Mouse (Mus musculus) neural tube, embryonic 11.5 days (tissue): ENCODE results near the gene Iars2. TPM values are rescaled to one million over a fixed set of nuclear protein-coding genes. Genes with fewer than 3 reads are reported as not detected.

Experiments used
- ATAC-seq: fragments of 200-750 bp; cut with Nextera tagmentation; 2 replicates; pipeline ENCODE4 v1.8.0; 2017; ENCODE audit warnings: moderate number of reproducible peaks, mild to moderate bottlenecking, moderate TSS enrichment, moderate library complexity; ENCODE audit not compliant: insufficient read depth, low FRiP score, low TSS enrichment
- DNase-seq: peaks from one replicate; pipeline ENCODE4 v3.0.0-alpha.2; 2015; ENCODE audit warnings: low spot score
- H3K27ac ChIP-seq: fragments of 300-500 bp; sonication (generic); 2 replicates; pipeline ENCODE4 v1.5.1; 2014; ENCODE audit warnings: low read depth, mild to moderate bottlenecking, low read length
- H3K27me3 ChIP-seq: fragments of 300-500 bp; sonication (generic); 2 replicates; pipeline ENCODE4 v1.6.1; 2014; ENCODE audit warnings: mild to moderate bottlenecking, low read length, mixed read lengths; ENCODE audit not compliant: control insufficient read depth, insufficient read depth
- H3K36me3 ChIP-seq: fragments of 300-500 bp; sonication (generic); 2 replicates; pipeline ENCODE4 v1.6.1; 2014; ENCODE audit warnings: mild to moderate bottlenecking, low read length, moderate library complexity, mixed read lengths; ENCODE audit not compliant: control insufficient read depth, insufficient read depth
- H3K4me1 ChIP-seq: fragments of 300-500 bp; sonication (generic); 2 replicates; pipeline ENCODE4 v1.6.1; 2014; ENCODE audit warnings: low read length, mixed read lengths; ENCODE audit not compliant: control insufficient read depth, insufficient read depth
- H3K4me2 ChIP-seq: fragments of 300-500 bp; sonication (generic); 2 replicates; pipeline ENCODE4 v1.6.1; 2014; ENCODE audit warnings: low read depth, mild to moderate bottlenecking, moderate library complexity
- H3K4me3 ChIP-seq: fragments of 300-500 bp; sonication (generic); 2 replicates; pipeline ENCODE4 v1.5.1; 2014; ENCODE audit warnings: low read depth, low read length
- H3K9ac ChIP-seq: fragments of 300-500 bp; sonication (generic); 2 replicates; pipeline ENCODE4 v1.6.1; 2014; ENCODE audit warnings: mild to moderate bottlenecking, low read length
- H3K9me3 ChIP-seq: fragments of 300-500 bp; sonication (generic); 2 replicates; pipeline ENCODE4 v1.6.1; 2016; ENCODE audit warnings: low read length; ENCODE audit not compliant: control insufficient read depth
- WGBS: fragments of 180-500 bp; shearing (Covaris S2); extraction: QIAGEN DNeasy Blood & Tissue Kit; methylation state at CpG from one replicate; pipeline ENCODE4 v1.1.7; 2014; 5-methylcytosine and 5-hydroxymethylcytosine counted together
- polyA plus RNA-seq: library from polyadenylated mRNA; unstranded; fragments of >200 nt; fragmentation: Nextera tagmentation; extraction: Ambion mirVana; gene quantifications from 2 replicates; pipeline ENCODE4 v1.2.1, GENCODE M21; 2014

Iars2 gene
- polyA plus RNA-seq, 1 experiment from 2014 or later, result 27.0 TPM

DNA sequence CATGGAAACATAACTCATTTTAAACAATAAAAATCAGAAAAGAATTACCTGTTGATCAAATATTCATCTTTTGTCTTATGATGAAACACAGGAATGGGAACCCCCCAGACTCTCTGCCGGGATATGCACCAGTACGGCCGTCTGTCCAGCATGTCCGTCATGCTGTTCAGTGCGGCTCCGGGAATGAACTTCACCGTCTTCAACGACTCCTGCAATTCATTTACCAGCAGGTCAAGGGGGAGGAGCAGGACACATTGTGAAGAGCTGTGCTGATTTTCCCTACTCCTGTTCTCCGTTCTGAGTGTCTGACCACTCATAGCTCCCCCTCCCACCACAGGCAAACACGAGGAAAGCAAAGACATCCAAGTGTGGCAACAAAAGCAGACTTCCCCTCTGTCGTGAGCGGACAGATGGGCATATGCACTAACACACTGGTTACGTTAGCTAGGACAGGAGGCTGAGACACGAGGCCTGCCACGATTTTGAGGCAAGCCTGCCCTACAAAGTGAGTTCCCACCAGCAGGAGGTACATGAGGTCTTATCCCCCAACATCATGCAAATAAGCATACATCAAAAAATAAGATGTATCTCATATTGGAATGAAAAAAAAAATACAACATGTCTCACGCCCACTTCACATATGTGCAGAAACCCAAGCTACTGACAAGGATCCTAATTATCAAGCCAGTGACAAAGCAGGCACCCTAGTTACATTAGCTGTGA is 13.2 kb downstream of the Iars2 start:
- Histone ChIP-seq H3K36me3 (peaks cover 6% of the 10 kb centered on the region), H3K4me2 (no peak overlapping the region), H3K4me3 (no peak overlapping the region), H3K9ac (no peak overlapping the region), H3K4me1 (no peaks in the 10 kb centered on the region), H3K27ac (no peak overlapping the region), H3K27me3 (no peaks in the 10 kb centered on the region), H3K9me3 (no peaks in the 10 kb centered on the region)
- DNase-seq (no peak), ATAC-seq (no peak)
- WGBS, result 92% methylated on average over 16 of the region's 16 CpGs

DNA sequence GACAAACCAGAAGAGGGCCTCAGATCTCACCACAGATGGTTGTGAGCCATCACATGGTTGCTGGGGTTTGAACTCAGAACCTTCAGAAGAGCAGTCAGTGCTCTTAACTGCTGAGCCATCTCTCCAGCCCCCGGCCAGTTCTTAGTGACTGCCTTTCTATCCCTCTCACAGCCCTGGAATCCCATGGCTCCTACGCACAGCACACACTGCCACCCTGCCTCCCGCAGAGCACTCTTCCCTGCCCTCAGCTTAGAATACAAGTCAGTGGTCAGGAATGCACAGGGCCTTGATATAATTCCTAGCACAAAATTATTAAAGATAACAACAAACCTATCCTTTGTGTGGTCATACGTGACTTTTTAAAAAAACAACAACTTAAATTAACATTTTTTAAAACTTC is 14.7 kb downstream of the Iars2 start:
- no peaks in the 10 kb centered on the region for H3K9me3 ChIP-seq
- ATAC-seq (no peak), DNase-seq (no peak)
- no peak overlapping the region for H3K27ac ChIP-seq
- no peak overlapping the region for H3K4me2 ChIP-seq
- 90% methylated on average over 4 of the region's 4 CpGs for WGBS
- H3K36me3 ChIP-seq, result peaks cover 4% of the 10 kb centered on the region
- no peaks in the 10 kb centered on the region for H3K4me1 ChIP-seq
- H3K4me3 ChIP-seq, result no peak overlapping the region
- H3K9ac ChIP-seq, result no peak overlapping the region
- H3K27me3 ChIP-seq, result no peaks in the 10 kb centered on the region

DNA sequence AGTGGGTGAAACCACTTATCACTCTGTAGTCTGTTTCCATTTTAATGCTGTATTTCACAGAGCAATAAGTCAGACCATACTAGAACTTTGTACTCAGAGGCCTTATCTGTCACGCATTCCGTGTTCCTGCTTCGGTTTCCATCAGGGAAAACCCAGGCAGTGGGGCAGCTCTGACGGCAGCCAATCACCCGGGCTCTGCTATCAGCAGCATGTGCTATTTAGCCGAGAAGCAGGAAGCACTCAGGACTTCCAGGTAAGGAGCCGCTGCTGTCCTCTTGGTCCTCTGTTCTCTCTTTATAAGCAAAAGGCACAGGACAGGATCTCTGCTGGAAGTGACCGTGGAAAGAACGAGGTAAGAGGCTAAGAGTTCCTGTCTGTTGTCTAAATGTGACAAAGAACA is 17.2 kb downstream of the Iars2 start:
- DNase-seq (no peak), ATAC-seq (no peak)
- Histone ChIP-seq H3K4me3 (no peak overlapping the region), H3K9me3 (no peaks in the 10 kb centered on the region), H3K9ac (no peak overlapping the region), H3K27me3 (no peaks in the 10 kb centered on the region), H3K4me1 (no peaks in the 10 kb centered on the region), H3K36me3 (peaks cover 4% of the 10 kb centered on the region), H3K4me2 (no peak overlapping the region), H3K27ac (no peak overlapping the region)
- 92% methylated on average over 9 of the region's 9 CpGs for WGBS

DNA sequence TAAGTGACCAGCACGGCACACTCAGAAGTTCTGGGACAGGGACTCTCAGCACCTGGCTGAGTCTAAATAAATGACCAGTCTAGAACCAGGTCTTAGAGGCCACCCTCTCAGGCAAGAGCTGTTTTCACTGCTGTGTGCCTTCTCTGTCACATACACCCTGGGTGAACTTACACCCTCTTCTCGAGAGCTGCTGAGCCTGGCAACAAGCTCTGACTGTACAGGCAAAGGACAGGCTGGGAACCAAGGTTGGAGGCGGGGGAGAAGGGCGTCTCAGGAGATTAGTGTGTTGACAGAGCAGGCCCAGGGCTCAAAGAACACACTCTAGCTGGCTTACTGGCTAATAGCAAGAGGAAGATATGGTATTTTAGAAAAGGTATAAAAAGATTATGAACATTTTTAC is 20.3 kb downstream of the Iars2 start:
- no peak overlapping the region for H3K27ac ChIP-seq
- 88% methylated on average over 4 of the region's 4 CpGs for WGBS
- H3K4me1 ChIP-seq, result no peaks in the 10 kb centered on the region
- H3K4me2 ChIP-seq, result no peak overlapping the region
- H3K36me3 ChIP-seq, result peaks cover 4% of the 10 kb centered on the region
- ATAC-seq, result no peak
- H3K9me3 ChIP-seq, result no peaks in the 10 kb centered on the region
- no peaks in the 10 kb centered on the region for H3K27me3 ChIP-seq
- H3K4me3 ChIP-seq, result no peak overlapping the region
- DNase-seq, result no peak
- H3K9ac ChIP-seq, result no peak overlapping the region

- H3K9ac ChIP-seq, result no peak overlapping the region
Measured at GRCm38 (mm10) chr1:185308334-185308733, 20.9 kb downstream of the Iars2 start.

GRCm38 (mm10) chr1:185307645-185308044 is 21.6 kb downstream of the Iars2 start:
- Histone ChIP-seq H3K36me3 (peaks cover 7% of the 10 kb centered on the region), H3K4me1 (no peaks in the 10 kb centered on the region), H3K27ac (no peak overlapping the region), H3K27me3 (no peaks in the 10 kb centered on the region), H3K9ac (no peak overlapping the region), H3K4me2 (no peak overlapping the region), H3K9me3 (no peaks in the 10 kb centered on the region), H3K4me3 (no peak overlapping the region)
- DNase-seq (no peak), ATAC-seq (no peak)
- WGBS, result 95% methylated on average over 7 of the region's 7 CpGs

More at GRCm38 (mm10) chr1:185308334-185308733, 20.9 kb downstream of the Iars2 start:
- WGBS, result 100% methylated on average over 2 of the region's 2 CpGs
- Histone ChIP-seq H3K4me3 (no peak overlapping the region), H3K4me1 (no peaks in the 10 kb centered on the region), H3K4me2 (no peak overlapping the region), H3K27me3 (no peaks in the 10 kb centered on the region), H3K36me3 (peaks cover 4% of the 10 kb centered on the region), H3K27ac (no peak overlapping the region), H3K9me3 (no peaks in the 10 kb centered on the region)
- ATAC-seq (no peak), DNase-seq (no peak)

- ATAC-seq (no peak), DNase-seq (no peak)
- WGBS, result 96% methylated on average over 12 of the region's 12 CpGs
- H3K4me3 ChIP-seq, result no peak overlapping the region
- no peaks in the 10 kb centered on the region for H3K27me3 ChIP-seq
- H3K36me3 ChIP-seq, result peaks cover 7% of the 10 kb centered on the region
- no peaks in the 10 kb centered on the region for H3K4me1 ChIP-seq
- H3K4me2 ChIP-seq, result no peak overlapping the region
- no peak overlapping the region for H3K9ac ChIP-seq
- H3K9me3 ChIP-seq, result no peaks in the 10 kb centered on the region
- H3K27ac ChIP-seq, result no peak overlapping the region
Measured at GRCm38 (mm10) chr1:185306836-185307235, 22.4 kb downstream of the Iars2 start.

DNA sequence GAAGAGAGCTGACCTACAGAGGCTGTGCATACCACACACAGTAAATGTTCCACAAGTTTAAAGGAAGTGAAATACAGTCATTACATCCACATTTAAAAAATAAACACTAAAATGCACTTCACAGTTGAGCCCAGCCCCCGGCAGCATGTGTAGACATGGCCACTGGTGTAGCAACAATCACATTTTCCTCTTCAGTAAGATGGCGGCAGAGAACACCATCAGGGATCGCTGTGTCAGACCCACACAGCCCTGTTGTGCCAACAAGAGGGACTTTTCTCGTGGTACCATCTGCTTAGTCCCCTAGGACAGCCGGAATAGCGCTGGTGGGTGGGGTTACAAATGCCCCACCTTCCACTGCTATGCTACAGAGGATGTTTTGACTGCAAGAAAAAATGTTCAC is 26.4 kb downstream of the Iars2 start:
- Histone ChIP-seq H3K4me2 (no peak overlapping the region), H3K4me3 (no peak overlapping the region), H3K36me3 (peaks cover 7% of the 10 kb centered on the region), H3K27me3 (no peaks in the 10 kb centered on the region), H3K27ac (no peak overlapping the region), H3K4me1 (no peaks in the 10 kb centered on the region), H3K9ac (no peak overlapping the region), H3K9me3 (no peaks in the 10 kb centered on the region)
- DNase-seq, result no peak
- 94% methylated on average over 6 of the region's 6 CpGs for WGBS
- no peak for ATAC-seq

DNA sequence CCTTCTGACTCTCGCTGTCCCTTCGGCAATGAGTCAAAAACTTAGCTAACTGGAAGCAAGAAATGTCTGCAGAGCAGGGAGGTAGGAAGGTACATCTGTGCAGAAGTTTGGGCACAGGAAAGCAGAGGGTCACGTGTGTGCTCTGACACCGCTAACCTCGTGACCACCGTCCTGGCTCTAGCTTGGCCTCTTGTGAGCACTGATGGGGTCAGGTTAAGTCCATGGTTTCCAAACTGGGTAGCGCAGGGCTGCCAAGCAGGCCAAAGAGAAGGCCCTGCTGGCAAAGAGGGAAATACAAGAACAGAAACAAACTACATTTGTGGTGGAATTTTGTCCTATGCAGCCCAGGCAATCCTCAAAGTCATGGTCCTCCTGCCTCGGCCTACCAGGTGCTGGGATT is 30.7 kb downstream of the Iars2 start:
- Histone ChIP-seq H3K4me3 (no peak overlapping the region), H3K27me3 (no peaks in the 10 kb centered on the region), H3K4me1 (no peaks in the 10 kb centered on the region), H3K4me2 (no peak overlapping the region), H3K27ac (no peak overlapping the region), H3K9ac (no peak overlapping the region), H3K9me3 (no peaks in the 10 kb centered on the region), H3K36me3 (peaks cover 6% of the 10 kb centered on the region; the same call in 1 of the 2 replicates)
- ATAC-seq (no peak), DNase-seq (no peak)
- 98% methylated on average over 8 of the region's 8 CpGs for WGBS
